Mouse (Mus musculus) kidney, adult 18-20 months (tissue): ENCODE data around the gene Olfr463.

ENCODE experiments used
- DNase-seq: peaks from one replicate; pipeline ENCODE4 v3.0.0; 2021

Gene Olfr463

GRCm38 (mm10) chr11:87846968-87847600 lies 50.1 kb downstream of the Olfr463 start:
- no peak for DNase-seq
